Mouse (Mus musculus) midbrain, embryonic 12.5 days (tissue): ENCODE measurements around the gene Tshz3. TPM values are rescaled to one million over a fixed set of nuclear protein-coding genes. Genes with fewer than 3 reads are reported as not detected.

Experiments used
- ATAC-seq: fragments of 200-750 bp; cut with Nextera tagmentation; 2 replicates; pipeline ENCODE4 v1.8.0; 2017; ENCODE audit warnings: low read depth, moderate TSS enrichment, moderate library complexity; ENCODE audit not compliant: low FRiP score
- H3K27ac ChIP-seq: fragments of 300-500 bp; sonication (generic); replicated peaks from 2 replicates; pipeline ENCODE4 v1.5.1; 2016; ENCODE audit warnings: mild to moderate bottlenecking
- H3K27me3 ChIP-seq: fragments of 300-500 bp; sonication (generic); 2 replicates; pipeline ENCODE4 v1.6.1; 2016; ENCODE audit warnings: mild to moderate bottlenecking
- H3K36me3 ChIP-seq: fragments of 300-500 bp; sonication (generic); 2 replicates; pipeline ENCODE4 v1.6.1; 2016
- H3K4me1 ChIP-seq: fragments of 300-500 bp; sonication (generic); 2 replicates; pipeline ENCODE4 v1.6.1; 2016
- H3K4me2 ChIP-seq: fragments of 300-500 bp; sonication (generic); replicated peaks from 2 replicates; pipeline ENCODE4 v1.6.1; 2016; ENCODE audit warnings: mild to moderate bottlenecking, moderate library complexity
- H3K4me3 ChIP-seq: fragments of 300-500 bp; sonication (generic); 2 replicates; pipeline ENCODE4 v1.5.1; 2016; ENCODE audit warnings: mild to moderate bottlenecking
- H3K9ac ChIP-seq: fragments of 300-500 bp; sonication (generic); replicated peaks from 2 replicates; pipeline ENCODE4 v1.6.1; 2016; ENCODE audit warnings: mild to moderate bottlenecking, moderate library complexity
- H3K9me3 ChIP-seq: fragments of 300-500 bp; sonication (generic); 2 replicates; pipeline ENCODE4 v1.6.1; 2016; ENCODE audit warnings: mild to moderate bottlenecking
- WGBS: fragments of 180-500 bp; shearing (Covaris S2); methylation state at CpG from one replicate; pipeline ENCODE4 v1.1.7; 2016; 5-methylcytosine and 5-hydroxymethylcytosine counted together
- polyA plus RNA-seq: library from polyadenylated mRNA; unstranded; fragments of >200 nt; fragmentation: Nextera tagmentation; extraction: Ambion mirVana; gene quantifications from 2 replicates; pipeline ENCODE4 v1.2.1, GENCODE M21; 2016

Gene Tshz3
- polyA plus RNA-seq, 1 experiment from 2014 or later: 4.9 TPM

DNA sequence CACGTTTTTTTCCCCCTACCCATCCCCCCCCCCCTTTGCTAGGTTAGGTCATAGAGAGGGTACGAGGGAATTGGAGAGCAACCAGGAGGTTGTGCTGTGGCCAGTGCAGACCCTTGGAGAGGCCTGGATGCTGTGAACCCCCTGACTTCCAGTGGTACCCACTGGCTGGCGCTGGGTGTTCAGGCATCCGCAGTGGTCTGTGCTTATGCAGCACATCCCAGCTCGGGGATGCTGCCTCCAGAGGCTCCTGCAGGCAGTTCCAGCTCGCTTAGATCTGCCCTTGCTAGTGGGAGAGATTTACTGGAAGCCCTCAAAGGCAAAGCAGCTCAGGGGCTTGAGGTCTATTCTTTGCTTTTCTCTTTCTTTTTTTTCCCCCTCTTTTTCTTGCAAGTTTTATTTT, 19.3 kb downstream of the Tshz3 start:
- ATAC-seq: peak; percentile 54; the same call in 1 of the 2 replicates
- Histone ChIP-seq H3K27ac (no peak overlapping the region), H3K4me1 (peaks cover 8% of the 10 kb centered on the region; the same call in 1 of the 2 replicates), H3K4me3 (no peak overlapping the region), H3K4me2 (no peak overlapping the region), H3K9me3 (no peaks in the 10 kb centered on the region), H3K27me3 (no peaks in the 10 kb centered on the region), H3K36me3 (no peaks in the 10 kb centered on the region), H3K9ac (no peak overlapping the region)
- 30% methylated on average over 6 of the region's 6 CpGs for WGBS

DNA sequence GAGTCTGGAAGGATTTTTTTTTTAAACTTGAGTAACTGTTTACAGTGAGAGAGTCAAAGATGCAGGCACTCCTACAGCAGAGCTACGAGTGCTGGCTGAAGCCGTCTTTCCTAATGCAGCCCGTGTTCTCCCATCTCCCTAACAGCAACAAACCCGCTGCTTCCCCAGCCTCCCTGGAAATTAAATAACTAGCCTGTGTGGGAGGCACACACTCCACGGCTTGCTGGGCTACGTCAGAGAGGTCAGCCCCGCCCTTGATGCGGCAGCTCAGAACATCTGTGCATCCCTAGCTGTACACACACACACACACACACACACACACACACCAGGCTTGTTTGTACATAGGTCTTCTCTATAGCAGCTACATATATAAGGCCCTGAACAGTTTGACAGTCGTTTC, 22.9 kb downstream of the Tshz3 start:
- Histone ChIP-seq H3K4me3 (no peak overlapping the region), H3K4me1 (peaks cover 8% of the 10 kb centered on the region; the same call in 1 of the 2 replicates), H3K4me2 (no peak overlapping the region), H3K27me3 (no peaks in the 10 kb centered on the region), H3K27ac (no peak overlapping the region), H3K9me3 (no peaks in the 10 kb centered on the region), H3K36me3 (no peaks in the 10 kb centered on the region), H3K9ac (no peak overlapping the region)
- ATAC-seq: no peak
- 60% methylated on average over 9 of the region's 9 CpGs for WGBS

DNA sequence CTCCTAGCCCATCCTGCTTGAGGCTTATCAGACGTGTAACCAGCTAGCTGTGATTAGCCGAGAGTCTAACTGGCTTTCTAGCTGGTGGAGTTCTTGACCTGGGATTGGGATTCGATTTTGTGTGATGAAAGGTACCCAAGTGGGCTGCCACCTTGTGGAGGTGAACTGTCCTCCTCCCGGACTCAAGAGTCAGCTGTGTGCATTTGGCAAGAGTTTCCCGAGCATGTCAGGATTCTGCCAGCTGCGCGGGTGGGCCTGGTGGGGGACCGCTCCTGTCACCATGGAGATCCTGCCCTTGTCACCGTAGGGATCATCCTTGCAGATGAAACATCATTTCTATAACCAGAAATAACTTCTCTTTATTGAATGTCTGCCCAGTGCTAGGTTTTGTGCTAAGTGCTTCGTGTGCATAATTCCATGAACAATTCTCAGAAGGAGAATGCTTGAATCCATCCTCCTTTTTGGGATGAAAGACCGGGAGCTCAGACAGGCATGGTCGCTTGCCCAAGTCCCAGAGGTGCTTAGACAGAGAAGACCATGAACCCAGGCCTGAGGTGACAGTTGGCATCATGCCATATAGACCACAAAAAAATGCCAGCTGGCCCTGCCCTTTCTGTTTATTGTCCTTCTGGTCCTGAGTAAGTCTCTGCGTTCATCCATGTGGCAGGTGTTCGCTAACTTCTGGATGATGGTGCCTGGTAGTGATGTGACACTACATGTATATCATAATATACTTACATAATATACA, 38.6 kb downstream of the Tshz3 start:
- no peak overlapping the region for H3K4me2 ChIP-seq
- no peak overlapping the region for H3K9ac ChIP-seq
- H3K4me1 ChIP-seq: peaks cover 3% of the 10 kb centered on the region
- 81% methylated on average over 14 of the region's 14 CpGs for WGBS
- no peaks in the 10 kb centered on the region for H3K36me3 ChIP-seq
- H3K27ac ChIP-seq: no peak overlapping the region
- H3K9me3 ChIP-seq: no peaks in the 10 kb centered on the region
- ATAC-seq: no peak
- no peaks in the 10 kb centered on the region for H3K27me3 ChIP-seq
- H3K4me3 ChIP-seq: no peak overlapping the region

DNA sequence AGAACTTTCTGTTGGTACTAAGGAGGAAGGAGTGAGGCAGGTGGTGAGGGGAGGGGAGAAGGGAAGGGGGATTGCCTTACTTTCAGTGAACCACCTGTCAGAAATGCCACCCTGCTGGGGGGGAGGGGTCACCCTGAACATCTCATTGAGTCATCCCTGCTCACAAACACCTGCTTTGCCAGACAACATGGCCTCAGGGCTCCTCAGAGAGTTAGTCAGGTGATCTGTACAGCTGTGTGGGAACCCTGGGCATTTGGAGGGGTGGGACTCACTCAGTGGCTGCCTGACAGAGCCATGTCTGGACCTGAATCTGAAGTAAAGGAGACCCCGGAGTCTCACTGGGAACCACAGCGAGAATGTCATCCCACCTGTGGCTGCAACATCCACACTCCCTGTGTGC, 53.6 kb downstream of the Tshz3 start:
- H3K9me3 ChIP-seq: no peaks in the 10 kb centered on the region
- H3K27me3 ChIP-seq: no peaks in the 10 kb centered on the region
- ATAC-seq: no peak
- H3K36me3 ChIP-seq: no peaks in the 10 kb centered on the region
- 0 out of 2 replicates have a peak, but pooled peaks cover 9% of the 10 kb centered on the region for H3K4me1 ChIP-seq
- H3K9ac ChIP-seq: no peak overlapping the region
- H3K4me3 ChIP-seq: no peak overlapping the region
- 88% methylated on average over 2 of the region's 2 CpGs for whole genome bisulfite sequencing
- no peak overlapping the region for H3K4me2 ChIP-seq
- no peak overlapping the region for H3K27ac ChIP-seq

DNA sequence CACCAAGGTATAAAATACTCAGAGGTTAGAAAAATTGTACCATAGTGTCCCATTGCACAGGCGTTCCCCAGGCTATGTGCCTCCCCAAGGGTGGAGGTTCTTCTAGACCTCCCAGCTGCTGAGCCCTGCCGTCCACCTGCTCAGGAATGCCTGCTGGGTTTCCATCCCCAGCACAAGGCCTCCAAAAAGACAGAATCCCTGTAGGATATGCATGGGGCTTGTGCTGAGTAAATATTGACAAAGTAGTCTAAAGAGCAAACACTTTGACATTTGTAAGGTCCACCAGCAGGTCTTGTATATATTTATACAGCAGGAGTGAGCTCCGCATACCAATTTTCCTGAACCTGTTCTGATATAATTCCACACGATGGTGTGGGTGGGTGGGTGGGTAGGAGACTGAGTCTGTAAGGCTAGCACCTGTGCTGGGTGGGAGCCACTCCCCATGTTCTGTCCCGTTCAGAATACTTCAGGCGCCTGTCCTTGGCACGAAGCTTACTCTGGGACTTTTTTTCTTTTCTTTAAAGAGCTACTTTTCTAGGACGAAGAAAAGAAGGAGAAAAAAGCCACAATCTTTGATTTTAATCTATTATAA, 69.7 kb downstream of the Tshz3 start:
- H3K36me3 ChIP-seq: peaks cover 18% of the 10 kb centered on the region
- no peaks in the 10 kb centered on the region for H3K27me3 ChIP-seq
- H3K4me1 ChIP-seq: peaks cover 6% of the 10 kb centered on the region; the same call in 1 of the 2 replicates
- no peak overlapping the region for H3K9ac ChIP-seq
- H3K4me3 ChIP-seq: no peak overlapping the region
- no peak overlapping the region for H3K27ac ChIP-seq
- WGBS: 79% methylated on average over 8 of the region's 8 CpGs
- H3K4me2 ChIP-seq: no peak overlapping the region
- no peaks in the 10 kb centered on the region for H3K9me3 ChIP-seq
- ATAC-seq: no peak

DNA sequence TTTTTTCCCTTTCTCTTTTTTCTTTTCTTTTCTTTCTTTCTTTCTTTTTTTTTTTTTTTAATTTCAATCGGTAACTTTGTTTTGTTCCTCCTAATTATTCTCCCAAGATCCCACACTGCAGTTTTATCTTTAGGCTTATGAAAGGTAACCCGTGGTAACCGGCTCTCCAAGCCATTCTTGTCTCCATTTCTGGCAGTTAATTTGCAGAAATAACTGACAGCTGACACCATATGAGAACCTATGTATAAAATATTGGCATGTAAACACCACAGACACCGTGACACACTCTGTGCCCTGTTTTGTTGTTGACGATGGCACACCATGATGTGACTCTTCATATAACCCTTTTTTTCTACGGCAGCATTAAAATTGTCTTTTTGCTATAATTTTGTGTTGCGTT, 75.2 kb downstream of the Tshz3 start:
- H3K27ac ChIP-seq: no peak overlapping the region
- WGBS: 68% methylated on average over 7 of the region's 7 CpGs
- no peak overlapping the region for H3K9ac ChIP-seq
- no peaks in the 10 kb centered on the region for H3K27me3 ChIP-seq
- ATAC-seq: no peak
- H3K4me2 ChIP-seq: no peak overlapping the region
- H3K4me3 ChIP-seq: no peak overlapping the region
- H3K9me3 ChIP-seq: no peaks in the 10 kb centered on the region
- H3K36me3 ChIP-seq: peaks cover 18% of the 10 kb centered on the region
- H3K4me1 ChIP-seq: peaks cover 15% of the 10 kb centered on the region; the same call in 1 of the 2 replicates

GRCm38 (mm10) chr7:36776956-36777355, 79.0 kb downstream of the Tshz3 start:
- Histone ChIP-seq H3K4me3 (no peak overlapping the region), H3K27me3 (no peaks in the 10 kb centered on the region), H3K4me2 (no peak overlapping the region), H3K9me3 (no peaks in the 10 kb centered on the region), H3K9ac (no peak overlapping the region), H3K4me1 (peaks cover 9% of the 10 kb centered on the region; the same call in 1 of the 2 replicates), H3K36me3 (no peaks in the 10 kb centered on the region), H3K27ac (no peak overlapping the region)
- ATAC-seq: no peak
- 87% methylated on average over 4 of the region's 4 CpGs for WGBS

DNA sequence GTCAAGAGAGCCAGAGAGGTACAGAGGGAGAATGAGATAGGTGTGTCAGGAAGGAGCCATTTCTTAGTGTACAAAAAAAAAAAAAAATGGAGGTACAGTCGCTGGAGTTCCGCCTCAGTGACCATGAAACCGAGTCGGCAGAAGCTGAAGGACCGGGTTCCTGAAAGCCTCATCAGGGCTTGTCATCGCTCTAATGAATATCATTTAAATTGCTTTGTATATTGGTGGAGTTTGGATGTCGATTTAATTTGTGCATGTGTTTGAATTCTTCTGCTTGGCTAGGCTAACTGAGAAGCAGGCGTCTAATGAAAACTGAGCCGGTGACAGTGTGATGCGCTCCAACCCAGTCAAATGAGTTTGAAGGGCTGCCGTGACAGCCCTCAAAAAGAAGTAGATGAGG, 80.5 kb downstream of the Tshz3 start:
- Histone ChIP-seq H3K4me1 (peaks cover 5% of the 10 kb centered on the region; the same call in 1 of the 2 replicates), H3K27ac (no peak overlapping the region), H3K27me3 (no peaks in the 10 kb centered on the region), H3K4me3 (no peak overlapping the region), H3K9ac (no peak overlapping the region), H3K4me2 (no peak overlapping the region), H3K36me3 (no peaks in the 10 kb centered on the region), H3K9me3 (no peaks in the 10 kb centered on the region)
- WGBS: 90% methylated on average over 11 of the region's 11 CpGs
- ATAC-seq: no peak

GRCm38 (mm10) chr7:36784243-36784773, 86.4 kb downstream of the Tshz3 start:
- Histone ChIP-seq H3K4me1 (no peaks in the 10 kb centered on the region), H3K9ac (no peak overlapping the region), H3K9me3 (no peaks in the 10 kb centered on the region), H3K4me3 (no peak overlapping the region), H3K27ac (no peak overlapping the region), H3K36me3 (no peaks in the 10 kb centered on the region), H3K4me2 (no peak overlapping the region), H3K27me3 (no peaks in the 10 kb centered on the region)
- 55% methylated on average over 4 of the region's 4 CpGs for WGBS
- no peak for ATAC-seq

DNA sequence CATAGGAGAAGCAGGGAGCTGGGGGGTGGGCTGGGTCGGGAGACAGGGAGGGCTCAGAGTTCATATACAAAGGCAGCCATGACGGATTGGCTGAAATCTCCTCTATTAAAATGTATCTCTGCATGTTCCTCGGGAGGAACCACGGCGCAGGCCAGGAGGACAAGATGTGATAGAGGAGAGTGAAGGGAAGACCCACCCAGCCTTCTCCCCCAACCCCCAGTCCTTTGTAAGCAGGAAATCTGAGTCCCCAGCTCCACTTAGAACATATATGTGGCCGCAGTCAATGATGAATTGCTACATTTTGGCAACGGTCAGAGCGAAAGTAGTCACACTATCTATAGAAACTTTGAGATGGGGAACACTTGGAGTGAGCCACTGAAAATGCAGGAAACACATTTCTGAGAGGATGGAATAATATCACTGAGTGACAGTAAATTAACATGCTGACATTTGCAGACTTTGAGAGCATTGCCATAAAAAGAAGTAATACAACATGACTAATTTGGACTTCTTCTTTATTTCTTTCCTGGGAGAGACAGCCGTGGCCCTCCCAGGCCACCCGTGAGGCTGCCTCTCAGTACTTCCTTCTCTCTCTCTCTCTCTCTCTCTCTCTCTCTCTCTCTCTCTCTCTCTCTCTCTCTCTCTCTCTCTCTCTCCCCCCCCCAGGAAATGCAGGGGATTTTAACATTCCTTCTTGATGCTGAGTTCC, 88.9 kb downstream of the Tshz3 start:
- WGBS: 83% methylated on average over 10 of the region's 10 CpGs
- no peak overlapping the region for H3K4me2 ChIP-seq
- ATAC-seq: no peak

GRCm38 (mm10) chr7:36796392-36797187, 98.7 kb downstream of the Tshz3 start:
- 82% methylated on average over 15 of the region's 15 CpGs for WGBS
- no peak for ATAC-seq

More for the DNA sequence above, 88.9 kb downstream of the Tshz3 start:
- no peak overlapping the region for H3K27ac ChIP-seq
- H3K4me1 ChIP-seq: peaks cover 7% of the 10 kb centered on the region; the same call in 1 of the 2 replicates
- H3K27me3 ChIP-seq: no peaks in the 10 kb centered on the region
- H3K36me3 ChIP-seq: no peaks in the 10 kb centered on the region
- no peak overlapping the region for H3K9ac ChIP-seq
- no peak overlapping the region for H3K4me3 ChIP-seq
- H3K9me3 ChIP-seq: no peaks in the 10 kb centered on the region

More at GRCm38 (mm10) chr7:36796392-36797187, 98.7 kb downstream of the Tshz3 start:
- H3K4me3 ChIP-seq: no peak overlapping the region
- H3K9me3 ChIP-seq: no peaks in the 10 kb centered on the region
- no peak overlapping the region for H3K9ac ChIP-seq
- H3K4me1 ChIP-seq: no peaks in the 10 kb centered on the region
- no peak overlapping the region for H3K27ac ChIP-seq
- no peaks in the 10 kb centered on the region for H3K36me3 ChIP-seq
- H3K4me2 ChIP-seq: no peak overlapping the region
- H3K27me3 ChIP-seq: no peaks in the 10 kb centered on the region
